Mouse (Mus musculus) ES-Bruce4 (cell line): ENCODE data around the gene Ptprg. TPM values are rescaled to one million over a fixed set of nuclear protein-coding genes. Genes with fewer than 3 reads are reported as not detected.

Experiments
- H3K27ac ChIP-seq: 2 replicates; pipeline ENCODE4 v1.5.1; 2012; ENCODE audit warnings: low read length, inconsistent platforms; ENCODE audit not compliant: insufficient read depth
- H3K27me3 ChIP-seq: 2 replicates; pipeline ENCODE4 v1.6.1; 2012; ENCODE audit warnings: mild to moderate bottlenecking, low read length, inconsistent platforms; ENCODE audit not compliant: control insufficient read depth, poor library complexity, insufficient read depth, severe bottlenecking
- H3K36me3 ChIP-seq: 2 replicates; pipeline ENCODE4 v1.6.1; 2012; ENCODE audit warnings: inconsistent platforms, mild to moderate bottlenecking, low read length, moderate library complexity; ENCODE audit not compliant: control insufficient read depth, poor library complexity, insufficient read depth, severe bottlenecking
- H3K4me1 ChIP-seq: one replicate; pipeline ENCODE4 v1.8.1; 2011; ENCODE audit warnings: low read length; ENCODE audit not compliant: control insufficient read depth, insufficient read depth
- H3K4me3 ChIP-seq: 2 replicates; pipeline ENCODE4 v1.5.1; 2011; ENCODE audit warnings: low read depth, mild to moderate bottlenecking, low read length
- H3K9ac ChIP-seq: 2 replicates; pipeline ENCODE4 v1.6.1; 2012; ENCODE audit warnings: low read depth, mild to moderate bottlenecking, inconsistent platforms; ENCODE audit not compliant: poor library complexity, severe bottlenecking
- H3K9me3 ChIP-seq: replicated peaks from 2 replicates; pipeline ENCODE4 v1.6.1; 2012; ENCODE audit warnings: mild to moderate bottlenecking, low read length, inconsistent platforms; ENCODE audit not compliant: control insufficient read depth, poor library complexity, insufficient read depth, severe bottlenecking
- CTCF ChIP-seq: IDR thresholded peaks from one replicate; pipeline ENCODE4 v1.8.1; 2011; ENCODE audit warnings: low read depth, low read length
- EP300 ChIP-seq: IDR thresholded peaks from 2 replicates; pipeline ENCODE4 v1.6.1; 2011; ENCODE audit warnings: low read depth, low read length; ENCODE audit not compliant: insufficient read depth
- POLR2A ChIP-seq: IDR thresholded peaks from one replicate; pipeline ENCODE4 v1.8.1; 2011; ENCODE audit warnings: low read length; ENCODE audit not compliant: insufficient read depth
- polyA plus RNA-seq: library from polyadenylated mRNA; stranded (reverse); fragments of >200 nt; gene quantifications from 2 replicates; pipeline ENCODE4 v1.2.4, GENCODE M21; 2011; ENCODE audit warnings: low read depth; ENCODE audit not compliant: missing spikeins, insufficient read depth, insufficient read length

Gene Ptprg
- polyA plus RNA-seq, 1 experiment = 27.4 TPM

DNA sequence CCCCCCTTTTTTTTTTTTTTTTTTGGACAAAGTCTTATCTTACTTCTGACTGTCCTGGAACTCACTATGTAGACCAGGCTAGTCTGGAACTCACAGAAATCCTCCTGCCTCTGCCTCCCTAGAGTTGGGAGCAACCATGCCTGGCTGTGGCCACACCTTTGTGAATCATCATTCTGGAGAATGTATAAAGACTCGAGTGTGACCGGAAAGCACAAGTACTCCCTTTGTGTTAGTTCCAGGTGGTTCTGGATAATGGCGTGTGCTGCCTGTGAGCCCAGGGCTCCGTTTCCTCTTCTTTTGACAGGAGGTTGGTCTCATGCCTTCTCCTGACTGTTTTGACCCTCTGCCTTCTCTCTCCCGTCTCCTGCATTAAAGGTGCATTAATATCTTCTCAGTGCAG lies 41.0 kb downstream of the Ptprg start:
- Histone ChIP-seq H3K36me3 (no peaks in the 10 kb centered on the region; the same call in 1 of the 2 replicates), H3K4me1 (no peaks in the 10 kb centered on the region), H3K9me3 (no peaks in the 10 kb centered on the region), H3K27me3 (no peaks in the 10 kb centered on the region), H3K9ac (no peak overlapping the region), H3K27ac (no peak overlapping the region), H3K4me3 (no peak overlapping the region)
- TF ChIP-seq CTCF = no peak
- TF ChIP-seq POLR2A = no peak
- TF ChIP-seq EP300 = no peak

DNA sequence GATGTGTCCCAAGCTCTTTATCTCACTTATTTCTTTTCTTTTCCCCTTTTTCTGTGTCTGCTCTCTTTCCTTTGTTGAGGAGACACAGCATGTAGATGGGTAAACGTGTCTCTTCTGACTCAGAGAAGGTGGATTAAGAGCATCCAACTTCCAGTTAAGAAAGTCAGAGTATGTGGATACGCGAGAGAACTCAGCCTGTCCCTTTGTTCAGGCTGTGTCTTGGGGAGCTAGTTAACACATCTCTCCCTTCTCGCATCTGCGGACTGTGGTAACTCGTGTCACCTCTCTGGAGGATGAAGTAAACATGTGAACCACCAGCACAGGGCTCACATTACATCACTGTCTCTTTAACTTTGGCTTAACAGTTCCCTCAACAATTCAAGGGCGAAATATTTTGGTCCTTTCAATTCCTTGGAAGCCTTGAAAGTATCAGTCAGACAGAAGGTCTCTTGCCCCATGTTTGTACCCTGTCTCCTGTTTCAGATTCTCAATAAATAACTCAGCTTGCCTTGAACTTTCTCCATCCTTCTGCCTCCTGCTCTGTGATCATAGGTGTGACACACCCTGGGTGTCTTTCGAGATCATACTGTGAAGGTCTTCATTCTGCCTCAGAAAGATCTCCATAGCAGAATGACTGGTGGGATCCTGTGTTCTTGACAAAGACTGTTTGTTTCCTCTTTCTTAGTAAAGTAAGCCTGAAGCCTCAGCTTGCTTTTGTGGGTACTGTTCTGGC lies 51.0 kb downstream of the Ptprg start:
- H3K36me3 ChIP-seq = no peaks in the 10 kb centered on the region; the same call in 1 of the 2 replicates

DNA sequence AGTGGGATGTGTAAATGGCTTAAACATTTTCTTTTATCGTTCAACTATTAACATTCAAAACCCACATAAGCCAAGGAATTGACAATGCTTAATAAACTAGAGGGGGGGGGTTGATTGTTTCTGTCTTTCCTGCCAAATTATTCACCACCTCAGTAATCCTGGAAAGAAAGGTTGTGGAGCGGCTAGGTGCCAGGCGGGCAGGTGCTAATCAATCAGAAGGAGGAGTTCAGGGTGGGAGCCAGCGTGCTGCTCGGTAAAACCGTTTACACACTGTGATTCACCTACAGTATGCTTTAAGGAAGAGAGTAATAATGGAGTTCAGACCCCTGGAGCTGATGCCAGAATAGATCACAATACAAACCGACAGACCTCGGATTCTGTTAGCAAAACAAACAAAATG lies 55.0 kb downstream of the Ptprg start:
- TF ChIP-seq EP300 = no peak
- TF ChIP-seq POLR2A = no peak
- no peak for TF ChIP-seq CTCF
- no peaks in the 10 kb centered on the region for H3K9me3 ChIP-seq
- H3K27ac ChIP-seq = no peak overlapping the region
- no peak overlapping the region for H3K4me3 ChIP-seq
- no peaks in the 10 kb centered on the region for H3K36me3 ChIP-seq
- no peak overlapping the region for H3K9ac ChIP-seq
- H3K27me3 ChIP-seq = no peaks in the 10 kb centered on the region
- H3K4me1 ChIP-seq = no peaks in the 10 kb centered on the region

More for the DNA sequence above, 51.0 kb downstream of the Ptprg start:
- Histone ChIP-seq H3K27me3 (no peaks in the 10 kb centered on the region), H3K27ac (no peak overlapping the region), H3K9ac (no peak overlapping the region), H3K4me1 (no peaks in the 10 kb centered on the region), H3K9me3 (no peaks in the 10 kb centered on the region), H3K4me3 (no peak overlapping the region)
- no peak for TF ChIP-seq EP300
- TF ChIP-seq CTCF = no peak
- TF ChIP-seq POLR2A = no peak

DNA sequence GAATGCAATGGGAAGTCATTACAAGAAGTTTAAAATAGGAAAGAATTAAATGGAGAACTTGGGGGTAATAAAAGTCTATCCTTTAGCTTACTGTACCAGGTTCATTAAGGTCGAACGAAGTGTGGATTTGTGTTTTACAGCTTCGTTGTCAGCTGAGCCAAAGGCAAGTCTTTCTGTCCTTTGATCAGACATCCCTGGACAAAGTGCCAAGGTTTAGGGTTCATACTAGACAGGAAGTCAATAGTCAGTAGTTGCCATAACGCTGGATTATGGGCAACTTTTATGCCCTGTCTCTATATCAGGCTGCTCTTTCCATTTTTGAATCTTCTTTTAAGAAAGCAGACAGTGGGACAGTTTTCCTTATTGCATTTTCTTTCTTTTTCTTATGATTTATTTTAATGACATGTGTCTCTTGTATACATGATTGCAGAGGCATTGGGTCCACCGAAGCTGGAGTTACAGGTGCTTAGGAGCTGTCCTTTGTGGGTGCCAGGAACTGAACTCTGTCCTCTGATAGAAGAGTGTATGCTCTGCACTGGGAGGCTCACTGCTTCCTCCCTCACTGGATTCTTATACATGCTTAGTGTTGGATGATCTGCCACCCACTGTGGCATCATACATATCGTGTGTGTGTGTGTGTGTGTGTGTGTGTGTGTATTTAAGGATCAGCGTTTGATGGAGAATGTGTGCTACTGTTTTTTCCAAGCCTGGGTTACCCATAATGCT lies 56.7 kb downstream of the Ptprg start:
- Histone ChIP-seq H3K27me3 (no peaks in the 10 kb centered on the region), H3K36me3 (no peaks in the 10 kb centered on the region), H3K27ac (no peak overlapping the region), H3K4me1 (no peaks in the 10 kb centered on the region), H3K9me3 (no peaks in the 10 kb centered on the region), H3K4me3 (no peak overlapping the region), H3K9ac (no peak overlapping the region)
- TF ChIP-seq POLR2A (no peak), EP300 (no peak), CTCF (no peak)

DNA sequence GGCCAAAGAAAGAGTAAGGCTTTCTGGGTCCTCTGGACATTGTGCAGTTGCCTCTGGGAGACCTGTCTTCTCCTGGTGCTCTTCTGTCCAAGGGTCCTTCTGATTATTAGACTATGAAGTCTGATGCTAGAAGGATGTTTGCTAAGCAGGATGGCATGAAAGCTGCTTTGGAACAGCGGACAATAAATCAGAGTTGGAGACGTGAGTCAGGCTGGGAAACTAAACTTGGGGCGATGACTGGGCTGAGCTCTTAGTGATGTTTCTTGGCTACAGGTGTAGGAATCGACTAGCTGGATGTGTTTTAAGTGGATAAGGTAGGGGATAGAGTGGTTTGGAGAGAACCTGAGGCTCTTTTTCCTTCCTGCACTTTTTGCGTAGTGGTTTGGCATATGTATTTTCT lies 59.1 kb downstream of the Ptprg start:
- H3K27me3 ChIP-seq = no peaks in the 10 kb centered on the region
- no peak overlapping the region for H3K27ac ChIP-seq
- no peak for TF ChIP-seq POLR2A
- TF ChIP-seq EP300 = no peak
- no peak for TF ChIP-seq CTCF

GRCm38 (mm10) chr14:11613146-11613545 lies 59.8 kb downstream of the Ptprg start:
- Histone ChIP-seq H3K4me3 (no peak overlapping the region), H3K36me3 (no peaks in the 10 kb centered on the region)

More for the DNA sequence above, 59.1 kb downstream of the Ptprg start:
- H3K4me1 ChIP-seq = no peaks in the 10 kb centered on the region
- H3K36me3 ChIP-seq = no peaks in the 10 kb centered on the region
- H3K9ac ChIP-seq = no peak overlapping the region
- no peak overlapping the region for H3K4me3 ChIP-seq
- no peaks in the 10 kb centered on the region for H3K9me3 ChIP-seq

More at GRCm38 (mm10) chr14:11613146-11613545, 59.8 kb downstream of the Ptprg start:
- H3K9ac ChIP-seq = no peak overlapping the region
- no peaks in the 10 kb centered on the region for H3K27me3 ChIP-seq
- no peak for TF ChIP-seq CTCF
- no peak for TF ChIP-seq POLR2A
- TF ChIP-seq EP300 = no peak
- no peaks in the 10 kb centered on the region for H3K9me3 ChIP-seq
- no peaks in the 10 kb centered on the region for H3K4me1 ChIP-seq
- no peak overlapping the region for H3K27ac ChIP-seq
